Mouse (Mus musculus) lung, embryonic 15.5 days (tissue): ENCODE data around the gene Ppy. TPM values are rescaled to one million over a fixed set of nuclear protein-coding genes. Genes with fewer than 3 reads are reported as not detected.
A peak's percentile ranks its signal among the peaks of the same experiment; 100 is the strongest.

Experiments
- ATAC-seq: fragments of 200-750 bp; cut with Nextera tagmentation; 2 replicates; pipeline ENCODE4 v1.8.0; 2017; ENCODE audit warnings: moderate number of reproducible peaks, borderline replicate concordance; ENCODE audit not compliant: low FRiP score, low TSS enrichment; ENCODE audit errors: extremely low read depth
- H3K27ac ChIP-seq: fragments of 300-500 bp; sonication (generic); 2 replicates; pipeline ENCODE4 v1.5.1; 2015; ENCODE audit warnings: moderate library complexity, mild to moderate bottlenecking, inconsistent platforms
- H3K27me3 ChIP-seq: fragments of 300-500 bp; sonication (generic); 2 replicates; pipeline ENCODE4 v1.6.1; 2015; ENCODE audit warnings: inconsistent platforms
- H3K36me3 ChIP-seq: fragments of 300-500 bp; sonication (generic); 2 replicates; pipeline ENCODE4 v1.6.1; 2015; ENCODE audit warnings: inconsistent platforms
- H3K4me1 ChIP-seq: fragments of 300-500 bp; sonication (generic); 2 replicates; pipeline ENCODE4 v1.6.1; 2015; ENCODE audit warnings: inconsistent platforms
- H3K4me2 ChIP-seq: fragments of 300-500 bp; sonication (generic); 2 replicates; pipeline ENCODE4 v1.6.1; 2015; ENCODE audit warnings: inconsistent platforms, mild to moderate bottlenecking, moderate library complexity
- H3K4me3 ChIP-seq: fragments of 300-500 bp; sonication (generic); 2 replicates; pipeline ENCODE4 v1.5.1; 2015; ENCODE audit warnings: mild to moderate bottlenecking, inconsistent platforms
- H3K9ac ChIP-seq: fragments of 300-500 bp; sonication (generic); 2 replicates; pipeline ENCODE4 v1.6.1; 2015; ENCODE audit warnings: inconsistent platforms
- H3K9me3 ChIP-seq: fragments of 300-500 bp; sonication (generic); 2 replicates; pipeline ENCODE4 v1.6.1; 2016; ENCODE audit warnings: inconsistent platforms
- WGBS: fragments of 180-500 bp; shearing (Covaris S2); methylation state at CpG from one replicate; pipeline ENCODE4 v1.1.7; 2015; 5-methylcytosine and 5-hydroxymethylcytosine counted together
- polyA plus RNA-seq: library from polyadenylated mRNA; unstranded; fragments of >200 nt; fragmentation: Nextera tagmentation; extraction: Ambion mirVana; gene quantifications from 2 replicates; pipeline ENCODE4 v1.2.1, GENCODE M21; 2015

Ppy gene
- polyA plus RNA-seq, 1 experiment from 2014 or later = not detected

- Histone ChIP-seq H3K36me3 (no peaks in the 10 kb centered on the region), H3K4me2 (peak overlapping the region; percentile 85), H3K4me1 (peaks cover 12% of the 10 kb centered on the region), H3K4me3 (peak overlapping the region; percentile 37), H3K27ac (no peak overlapping the region), H3K9ac (no peak overlapping the region; the same call in 1 of the 2 replicates), H3K9me3 (no peaks in the 10 kb centered on the region), H3K27me3 (no peaks in the 10 kb centered on the region; the same call in 1 of the 2 replicates)
- WGBS = 4% methylated on average over 23 of the region's 23 CpGs
- ATAC-seq = no peak
Measured at GRCm38 (mm10) chr11:102061236-102061940, 39.7 kb downstream of the Ppy start.

GRCm38 (mm10) chr11:102053847-102054246 is 47.3 kb downstream of the Ppy start:
- Histone ChIP-seq H3K27me3 (no peaks in the 10 kb centered on the region), H3K4me1 (peaks cover 3% of the 10 kb centered on the region; the same call in 1 of the 2 replicates), H3K9ac (no peak overlapping the region), H3K36me3 (no peaks in the 10 kb centered on the region), H3K4me2 (no peak overlapping the region), H3K4me3 (no peak overlapping the region), H3K27ac (no peak overlapping the region), H3K9me3 (no peaks in the 10 kb centered on the region)
- WGBS = 24% methylated on average over 9 of the region's 9 CpGs
- ATAC-seq = no peak

- ATAC-seq = no peak
- no peaks in the 10 kb centered on the region for H3K36me3 ChIP-seq
- WGBS = 63% methylated on average over 7 of the region's 7 CpGs
Measured at GRCm38 (mm10) chr11:102053183-102053582, 47.9 kb downstream of the Ppy start.

GRCm38 (mm10) chr11:102052697-102053096 is 48.4 kb downstream of the Ppy start:
- no peak overlapping the region for H3K27ac ChIP-seq
- H3K27me3 ChIP-seq = no peaks in the 10 kb centered on the region
- no peak for ATAC-seq
- peaks cover 3% of the 10 kb centered on the region; the same call in 1 of the 2 replicates for H3K4me1 ChIP-seq
- no peak overlapping the region for H3K4me3 ChIP-seq
- H3K4me2 ChIP-seq = no peak overlapping the region
- WGBS = 80% methylated on average over 12 of the region's 12 CpGs
- no peak overlapping the region for H3K9ac ChIP-seq
- H3K36me3 ChIP-seq = no peaks in the 10 kb centered on the region
- no peaks in the 10 kb centered on the region for H3K9me3 ChIP-seq

More at GRCm38 (mm10) chr11:102053183-102053582, 47.9 kb downstream of the Ppy start:
- Histone ChIP-seq H3K27ac (no peak overlapping the region), H3K27me3 (no peaks in the 10 kb centered on the region), H3K9me3 (no peaks in the 10 kb centered on the region), H3K9ac (no peak overlapping the region), H3K4me3 (no peak overlapping the region), H3K4me1 (peaks cover 3% of the 10 kb centered on the region; the same call in 1 of the 2 replicates), H3K4me2 (no peak overlapping the region)

- H3K36me3 ChIP-seq = no peaks in the 10 kb centered on the region
- no peak overlapping the region for H3K4me2 ChIP-seq
- ATAC-seq = no peak
- no peak overlapping the region for H3K9ac ChIP-seq
- peaks cover 3% of the 10 kb centered on the region; the same call in 1 of the 2 replicates for H3K4me1 ChIP-seq
- H3K4me3 ChIP-seq = no peak overlapping the region
- WGBS = 22% methylated on average over 4 of the region's 4 CpGs
- H3K9me3 ChIP-seq = no peaks in the 10 kb centered on the region
- 0 out of 2 replicates have a peak overlapping the region, but pooled peaks have one; percentile 29 for H3K27ac ChIP-seq
- H3K27me3 ChIP-seq = no peaks in the 10 kb centered on the region
Measured at GRCm38 (mm10) chr11:102051954-102052353, 49.2 kb downstream of the Ppy start.

- Histone ChIP-seq H3K4me1 (peaks cover 3% of the 10 kb centered on the region; the same call in 1 of the 2 replicates), H3K36me3 (no peaks in the 10 kb centered on the region), H3K4me3 (no peak overlapping the region), H3K9ac (no peak overlapping the region), H3K27ac (peak overlapping the region; percentile 29; the same call in 1 of the 2 replicates), H3K27me3 (no peaks in the 10 kb centered on the region), H3K4me2 (no peak overlapping the region), H3K9me3 (no peaks in the 10 kb centered on the region)
- ATAC-seq = no peak
- 58% methylated on average over 4 of the region's 4 CpGs for WGBS
Measured at GRCm38 (mm10) chr11:102051541-102051940, 49.6 kb downstream of the Ppy start.

Other genes starting within 250 kb of the Ppy start
- gene Meox1, start 206.9 kb downstream of the Ppy start, polyA plus RNA-seq = 10.3 and 10.4 TPM in 2 replicates
- gene Sost, start 134.3 kb downstream of the Ppy start, polyA plus RNA-seq = 0.44 and 0.52 TPM in 2 replicates
- not detected in 2 replicates for gene Cfap97d1, start 117.0 kb downstream of the Ppy start, polyA plus RNA-seq
- 18.8 and 20.0 TPM in 2 replicates for gene Dusp3, start 114.3 kb downstream of the Ppy start, polyA plus RNA-seq
- 3.8 and 3.9 TPM in 2 replicates for gene Mpp3, start 72.9 kb downstream of the Ppy start, polyA plus RNA-seq
- 0.59 and 0.63 TPM in 2 replicates for gene Cd300lg, start 59.8 kb downstream of the Ppy start, polyA plus RNA-seq
- 5.8 and 6.9 TPM in 2 replicates for gene Mpp2, start 12.8 kb downstream of the Ppy start, polyA plus RNA-seq
- not detected in 2 replicates for gene Pyy, start 6.5 kb upstream of the Ppy start, polyA plus RNA-seq
- gene Nags, start 44.2 kb upstream of the Ppy start, polyA plus RNA-seq = 0.46 and 0.67 TPM in 2 replicates
- 31.9 and 36.5 TPM in 2 replicates for gene Tmem101, start 55.1 kb upstream of the Ppy start, polyA plus RNA-seq
- gene Lsm12, start 84.0 kb upstream of the Ppy start, polyA plus RNA-seq = 112 and 136 TPM in 2 replicates
- gene G6pc3, start 88.3 kb upstream of the Ppy start, polyA plus RNA-seq = 31.5 and 33.3 TPM in 2 replicates
- gene Hdac5, start 128.8 kb upstream of the Ppy start, polyA plus RNA-seq = 71.3 and 76.7 TPM in 2 replicates
- gene BC030867, start 147.6 kb upstream of the Ppy start, polyA plus RNA-seq = 19.9 and 20.4 TPM in 2 replicates
- 0.09 and 0.10 TPM in 2 replicates for gene Asb16, start 167.4 kb upstream of the Ppy start, polyA plus RNA-seq
- 48.7 and 51.4 TPM in 2 replicates for gene Tmub2, start 183.6 kb upstream of the Ppy start, polyA plus RNA-seq
- 13.3 and 13.6 TPM in 2 replicates for gene Atxn7l3, start 195.3 kb upstream of the Ppy start, polyA plus RNA-seq
- 83.5 and 86.1 TPM in 2 replicates for gene Ubtf, start 218.4 kb upstream of the Ppy start, polyA plus RNA-seq